Mouse (Mus musculus) cortical plate, adult 2 months (tissue): ENCODE data around the gene Carmil3. TPM values are rescaled to one million over a fixed set of nuclear protein-coding genes. Genes with fewer than 3 reads are reported as not detected.

Experiments
- H3K27ac ChIP-seq: fragments of 200-500 bp; 2 replicates; pipeline ENCODE4 v1.5.1; 2012; ENCODE audit warnings: low read length, control low read depth, inconsistent platforms; ENCODE audit not compliant: insufficient read depth
- H3K4me1 ChIP-seq: fragments of 200-500 bp; 2 replicates; pipeline ENCODE4 v1.6.1; 2011; ENCODE audit warnings: low read length; ENCODE audit not compliant: control insufficient read depth, insufficient read depth
- H3K4me3 ChIP-seq: fragments of 200-500 bp; 2 replicates; pipeline ENCODE4 v1.5.1; 2011; ENCODE audit warnings: mild to moderate bottlenecking, low read length, control low read depth; ENCODE audit not compliant: insufficient read depth
- CTCF ChIP-seq: fragments of 200-500 bp; IDR thresholded peaks from 2 replicates; pipeline ENCODE4 v1.5.1; 2011; ENCODE audit warnings: mild to moderate bottlenecking, control low read depth, low read length; ENCODE audit not compliant: insufficient read depth; ENCODE audit errors: extremely low read depth
- POLR2A ChIP-seq: fragments of 200-500 bp; IDR thresholded peaks from 2 replicates; pipeline ENCODE4 v1.6.1; 2011; ENCODE audit warnings: mild to moderate bottlenecking, low read length, control low read depth; ENCODE audit not compliant: insufficient read depth; ENCODE audit errors: extremely low read depth
- polyA plus RNA-seq: library from polyadenylated mRNA; depleted of rRNA; stranded (reverse); fragments of >200 nt; gene quantifications from 2 replicates; pipeline ENCODE4 v1.2.3, GENCODE M21; 2012

Gene Carmil3
- polyA plus RNA-seq, 1 experiment = 56.0 TPM

DNA sequence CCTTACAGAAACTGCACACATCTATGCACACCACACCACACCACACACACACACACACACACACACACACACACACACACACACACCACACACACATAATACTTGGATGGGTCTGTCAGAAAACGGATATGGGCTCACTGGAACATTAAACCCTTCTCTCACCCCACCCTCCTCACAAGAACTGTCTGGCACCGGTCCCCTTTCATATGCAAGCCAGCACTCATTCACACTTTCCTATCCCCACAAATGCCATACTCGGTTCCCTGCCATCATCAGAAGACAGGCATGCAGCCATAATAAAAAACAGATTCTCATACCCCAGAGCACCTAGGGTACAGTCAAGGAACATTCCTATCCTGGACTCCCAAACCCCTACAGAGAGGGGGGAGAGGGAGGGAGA, 1.7 kb downstream of the Carmil3 start:
- TF ChIP-seq CTCF (no peak), POLR2A (no peak)
- H3K4me3 ChIP-seq = peak overlapping the region; percentile 69; the same call in 1 of the 2 replicates
- H3K4me1 ChIP-seq = no peaks in the 10 kb centered on the region; the same call in 1 of the 2 replicates
- no peak overlapping the region for H3K27ac ChIP-seq

GRCm38 (mm10) chr14:55495509-55496240, 5.2 kb downstream of the Carmil3 start:
- TF ChIP-seq CTCF (no peak), POLR2A (no peak)
- Histone ChIP-seq H3K4me1 (no peaks in the 10 kb centered on the region; the same call in 1 of the 2 replicates), H3K27ac (no peak overlapping the region), H3K4me3 (no peak overlapping the region)

GRCm38 (mm10) chr14:55496761-55497448, 6.5 kb downstream of the Carmil3 start:
- Histone ChIP-seq H3K27ac (no peak overlapping the region), H3K4me3 (no peak overlapping the region), H3K4me1 (no peaks in the 10 kb centered on the region; the same call in 1 of the 2 replicates)
- TF ChIP-seq POLR2A (no peak), CTCF (no peak)

DNA sequence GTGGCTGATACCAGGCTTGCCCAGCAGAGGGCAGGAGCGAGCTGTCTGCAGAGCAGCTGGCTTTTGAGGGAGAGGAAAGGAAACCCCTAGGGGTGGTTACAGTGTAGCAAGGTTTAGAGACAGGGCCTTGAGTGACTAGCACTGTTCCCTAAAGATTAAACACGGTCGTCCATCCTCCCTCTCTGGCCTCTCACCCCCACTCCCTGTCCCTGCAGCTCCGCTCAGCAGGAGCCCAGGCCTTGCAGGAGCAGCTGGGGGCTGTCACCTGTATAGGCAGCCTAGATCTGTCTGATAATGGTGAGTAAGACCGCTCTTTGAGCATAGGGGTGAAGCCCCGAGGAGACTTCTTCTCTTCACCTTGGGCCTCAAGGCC, 7.0 kb downstream of the Carmil3 start:
- Histone ChIP-seq H3K27ac (no peak overlapping the region), H3K4me1 (no peaks in the 10 kb centered on the region; the same call in 1 of the 2 replicates), H3K4me3 (no peak overlapping the region)
- no peak for TF ChIP-seq POLR2A
- TF ChIP-seq CTCF = peak; percentile 96

- H3K4me3 ChIP-seq = no peak overlapping the region
- no peak overlapping the region for H3K27ac ChIP-seq
- H3K4me1 ChIP-seq = no peaks in the 10 kb centered on the region
- no peak for TF ChIP-seq POLR2A
- no peak for TF ChIP-seq CTCF
Observed at GRCm38 (mm10) chr14:55505612-55506011, 15.2 kb downstream of the Carmil3 start.

GRCm38 (mm10) chr14:55507801-55508200, 17.4 kb downstream of the Carmil3 start:
- Histone ChIP-seq H3K27ac (no peak overlapping the region), H3K4me1 (no peaks in the 10 kb centered on the region), H3K4me3 (no peak overlapping the region)
- TF ChIP-seq POLR2A = no peak
- TF ChIP-seq CTCF = no peak

DNA sequence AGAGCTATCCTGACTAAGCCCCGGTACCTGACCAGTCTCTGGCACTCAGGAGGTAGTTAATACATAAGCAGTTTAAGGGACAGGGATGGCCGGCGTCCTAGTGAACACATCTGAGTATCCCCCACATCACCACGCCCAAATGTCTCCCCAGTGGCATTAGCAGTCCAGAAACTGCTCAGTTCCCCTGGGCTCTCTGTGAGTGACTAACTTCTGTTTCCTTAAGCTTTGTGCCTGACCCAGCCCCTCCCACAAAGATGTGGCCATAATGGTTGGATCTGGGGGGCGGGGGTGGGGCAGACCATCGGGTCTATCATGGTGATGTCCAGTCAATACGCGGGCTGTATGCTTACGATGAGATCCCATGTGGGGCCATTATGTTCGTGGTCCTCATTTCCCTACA, 19.1 kb downstream of the Carmil3 start:
- no peaks in the 10 kb centered on the region for H3K4me1 ChIP-seq
- no peak overlapping the region; the same call in 1 of the 2 replicates for H3K4me3 ChIP-seq
- no peak overlapping the region for H3K27ac ChIP-seq
- TF ChIP-seq POLR2A = no peak

- H3K27ac ChIP-seq = peak within 1 kb of the TSS; percentile 75
- H3K4me1 ChIP-seq = no peaks in the 10 kb centered on the region
- TF ChIP-seq CTCF (no peak), POLR2A (peak; percentile 45; the same call in 1 of the 2 replicates)
- peak within 1 kb of the TSS; percentile 75 for H3K4me3 ChIP-seq
Observed at GRCm38 (mm10) chr14:55510125-55510731, 19.8 kb downstream of the Carmil3 start, which contains the start of gene Cpne6. Cpne6 (plus strand) TSS chr14:55510445.

DNA sequence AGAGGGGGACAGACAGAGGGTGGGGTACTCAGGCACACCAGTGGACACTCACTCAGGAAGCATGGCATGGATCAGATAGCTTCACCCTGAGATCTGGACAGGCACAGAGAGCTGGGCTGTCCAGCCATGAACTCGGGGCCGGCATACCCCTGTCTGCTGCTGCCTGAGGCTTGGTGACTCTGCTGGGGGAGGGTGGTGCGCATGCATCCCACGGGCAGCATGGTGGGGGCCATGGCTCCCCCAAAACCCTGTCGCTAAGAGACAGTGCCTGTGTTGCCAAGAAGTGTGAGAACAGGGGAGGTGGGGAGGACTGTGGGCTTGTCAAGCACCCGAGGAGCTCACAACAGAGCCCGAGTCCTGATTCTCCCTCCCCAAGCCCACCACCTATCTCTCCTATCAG, 20.6 kb downstream of the Carmil3 start:
- Histone ChIP-seq H3K4me3 (peak overlapping the region; percentile 75), H3K27ac (peak overlapping the region; percentile 75), H3K4me1 (no peaks in the 10 kb centered on the region)
- no peak for TF ChIP-seq CTCF
- peak; percentile 51; the same call in 1 of the 2 replicates for TF ChIP-seq POLR2A
